Mouse (Mus musculus): ENCODE measurements at regions not wholly inside any gene's neighbourhood (a gene's known extent, or its start where the extent isn't known, plus 50 kb on each side); places are given as distances from the start of the nearest gene placed in this dataset.
"Not testable (repeated sequence)": the region's sequence is repeated elsewhere in the genome, so short reads cannot be mapped to it uniquely, and the experiment has no call there.

DNA sequence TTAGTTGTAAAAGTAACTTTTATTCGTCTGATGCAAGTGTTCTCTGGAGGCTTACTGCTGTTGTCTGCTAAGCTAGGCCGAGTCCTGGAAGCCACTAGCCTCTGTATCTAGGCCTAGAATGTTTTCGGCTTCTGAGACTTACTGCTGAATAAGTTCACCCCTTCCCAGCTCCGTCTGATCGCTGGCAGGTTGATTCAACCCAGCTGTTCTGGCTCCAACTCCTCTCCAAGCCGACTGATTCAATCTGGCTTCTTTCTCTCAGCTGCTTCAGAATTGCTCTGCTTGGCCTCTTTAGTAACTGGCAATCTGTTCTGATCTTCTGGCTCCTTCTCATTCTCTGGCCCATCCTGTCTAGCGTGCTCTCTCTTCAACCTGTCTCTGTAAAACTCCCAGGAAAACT is 285.6 kb downstream of the Vrk1 start:
- intact Hi-C loops (cut with DNase I; ENCODE audit: low total_unique reads) = no loop called here
- no peak for DNase-seq

DNA sequence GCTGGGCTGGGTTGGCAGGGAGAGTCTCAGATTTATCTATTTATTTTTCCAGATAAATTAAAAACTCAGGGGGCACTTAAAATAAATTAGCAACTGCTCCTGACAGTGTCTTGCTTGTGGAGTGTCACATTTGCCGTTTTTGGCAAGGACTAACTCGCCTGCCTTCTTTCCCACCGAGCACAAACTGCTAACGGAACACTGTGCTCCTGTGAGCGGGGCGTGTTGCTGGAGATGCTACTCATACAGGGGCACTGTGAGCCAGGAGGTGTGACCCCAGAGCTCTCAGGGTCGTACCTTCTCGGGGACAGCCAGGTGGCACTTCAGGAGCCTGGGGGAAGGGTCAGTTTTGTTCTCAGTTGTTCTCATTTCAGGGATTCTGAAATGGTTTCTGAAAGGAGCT is 292.6 kb downstream of the Vrk1 start:
- no peak for DNase-seq
- intact Hi-C loops (cut with DNase I; ENCODE audit: low total_unique reads) = no loop called here

DNA sequence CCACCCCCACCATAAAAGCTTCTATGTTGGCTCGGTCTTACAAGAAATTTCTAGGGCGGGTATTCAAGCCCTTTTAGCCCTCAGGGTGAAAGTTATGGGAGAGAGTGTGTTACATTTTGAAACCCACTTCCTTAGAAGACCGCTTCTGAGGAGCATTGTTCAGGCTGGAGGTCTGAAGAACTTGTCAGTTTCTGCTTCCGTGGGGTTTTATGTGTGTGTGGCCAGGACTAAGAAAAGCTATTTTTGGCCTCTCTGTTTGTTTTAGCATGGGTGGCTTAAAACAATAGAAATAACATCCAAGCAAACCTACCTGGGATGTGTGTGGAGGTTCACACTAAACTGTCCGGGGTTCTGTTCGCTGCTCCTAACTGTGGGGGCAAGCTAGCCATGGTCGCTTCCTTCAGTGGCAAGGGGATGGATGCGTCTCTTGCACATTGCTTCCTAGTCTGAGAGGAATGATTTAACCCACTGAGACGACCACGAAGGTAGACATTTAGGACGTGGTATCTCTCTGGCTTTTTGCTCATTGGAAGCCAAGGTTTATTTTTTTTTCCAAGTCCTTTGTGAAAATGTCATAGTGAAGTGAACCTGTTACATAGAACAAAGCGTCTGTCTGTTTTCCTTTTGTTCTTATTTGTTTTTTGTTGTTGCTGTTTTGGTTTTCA is 298.4 kb downstream of the Vrk1 start:
- intact Hi-C loops (cut with DNase I; ENCODE audit: low total_unique reads) = no loop called here
- no peak for DNase-seq

DNA sequence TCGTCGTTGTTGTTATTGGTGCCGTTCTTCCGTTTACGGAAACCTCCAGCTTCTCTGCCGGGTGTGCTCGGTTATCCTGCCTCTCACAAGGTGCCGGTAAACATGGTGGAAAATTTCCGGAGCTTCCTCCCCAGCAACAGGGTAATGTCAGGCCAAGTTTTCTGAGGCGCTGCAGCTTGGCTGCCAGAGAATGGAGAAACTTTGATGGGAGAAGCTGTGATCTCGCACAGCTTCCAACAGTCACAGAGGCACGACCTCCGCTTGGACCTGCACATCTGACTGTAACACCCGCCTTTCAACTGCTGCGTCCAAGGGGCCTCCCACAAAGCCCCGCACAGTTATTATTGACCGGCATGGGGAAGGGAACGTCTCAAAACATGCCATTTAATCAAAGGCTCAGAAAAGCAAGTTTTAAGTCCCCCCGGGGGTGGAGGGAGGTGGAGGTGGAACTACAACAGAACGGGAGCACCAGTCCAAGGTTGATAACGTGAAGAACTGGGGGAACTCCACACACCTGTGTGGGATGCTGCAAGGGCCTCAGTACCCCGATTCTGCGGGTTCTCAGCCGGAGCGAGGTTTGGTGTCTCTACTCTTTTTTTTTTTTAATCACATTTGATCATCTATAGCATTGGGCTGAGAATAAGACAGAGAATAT is 299.1 kb downstream of the Vrk1 start:
- intact Hi-C loops (cut with DNase I; ENCODE audit: low total_unique reads) = no loop called here
- no peak for DNase-seq

DNA sequence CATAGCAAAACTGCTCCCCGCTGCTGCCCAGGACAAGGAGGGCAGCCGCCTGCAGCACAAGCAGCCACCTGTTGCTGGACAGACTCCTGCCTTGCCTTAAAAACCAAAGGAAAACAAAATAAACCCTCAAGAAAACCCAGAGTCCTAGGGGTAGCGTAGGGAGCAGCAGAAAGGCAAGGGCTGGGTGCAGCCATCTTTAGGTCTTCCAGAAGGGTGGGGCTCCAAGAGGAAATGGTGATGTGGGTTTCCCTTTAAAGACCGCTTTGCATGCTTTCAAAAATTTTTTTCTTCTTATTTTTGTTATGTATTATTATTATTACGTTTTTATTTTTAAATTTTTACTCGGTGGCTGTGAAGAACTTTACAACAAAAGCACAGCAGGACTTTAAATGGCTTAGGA is 300.1 kb downstream of the Vrk1 start:
- intact Hi-C loops (cut with DNase I; ENCODE audit: low total_unique reads) = no loop called here
- DNase-seq = no peak

DNA sequence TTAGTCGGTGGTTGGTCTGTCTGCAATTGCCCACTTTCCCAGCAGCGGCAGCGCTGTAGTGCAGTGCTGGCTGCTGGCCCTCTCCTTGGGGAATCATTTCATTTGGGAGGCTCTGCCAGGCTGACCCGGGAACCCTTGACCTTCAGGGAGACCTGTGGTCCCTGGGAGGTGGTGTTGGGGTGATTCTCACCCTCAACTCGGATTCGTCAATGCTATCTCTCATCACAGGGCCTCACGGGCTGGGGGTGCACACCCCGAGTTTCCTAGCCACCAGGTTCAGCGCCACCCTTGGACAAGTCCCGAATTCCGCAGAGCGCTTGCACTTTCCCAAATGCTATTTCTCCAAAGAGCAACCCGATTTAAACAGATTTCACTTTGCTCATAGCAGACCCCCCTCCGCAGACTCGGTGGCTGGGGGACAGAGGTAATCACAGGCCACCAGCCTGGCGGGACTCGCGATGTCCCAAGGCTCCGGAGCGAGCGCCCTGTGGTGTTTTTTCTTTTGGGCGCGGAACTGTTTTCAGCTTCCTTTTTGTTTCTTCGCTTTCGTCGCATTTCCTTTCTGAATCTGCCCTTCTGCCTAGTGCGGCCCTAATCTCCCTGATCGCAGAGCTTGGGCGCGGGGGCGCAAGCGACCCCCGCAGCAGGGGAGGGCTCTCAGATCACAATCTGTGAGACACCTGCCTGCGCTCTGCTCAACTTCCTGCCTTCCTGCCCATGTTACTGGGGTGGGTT is 300.7 kb downstream of the Vrk1 start:
- DNase-seq = no peak
- intact Hi-C loops (cut with DNase I; ENCODE audit: low total_unique reads) = no loop called here

DNA sequence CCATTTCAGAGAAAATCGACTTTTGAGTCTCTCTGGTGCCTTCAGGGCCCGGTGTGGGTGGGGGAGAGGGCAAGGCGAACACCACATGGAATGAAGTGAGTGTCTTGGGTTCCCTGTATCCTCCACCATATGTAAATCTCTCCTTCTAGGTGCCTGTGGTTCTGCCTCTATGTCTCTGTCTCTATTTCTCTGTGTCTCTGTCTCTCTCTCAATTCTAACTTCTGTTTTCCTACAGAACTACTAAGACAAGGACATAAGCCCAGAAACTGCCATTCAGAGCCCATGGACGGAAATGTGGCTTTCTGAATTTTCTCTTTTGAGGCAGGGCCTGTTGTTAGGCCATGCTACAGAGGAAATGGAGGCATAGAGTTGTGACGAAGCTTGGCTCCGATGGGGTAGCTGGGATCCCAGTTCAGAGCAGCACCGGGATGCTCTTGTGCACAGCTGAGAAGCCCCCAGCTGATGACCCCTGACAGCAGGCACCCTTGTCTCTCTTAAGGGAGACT is 301.3 kb downstream of the Vrk1 start:
- intact Hi-C loops (cut with DNase I; ENCODE audit: low total_unique reads) = no loop called here
- no peak for DNase-seq

DNA sequence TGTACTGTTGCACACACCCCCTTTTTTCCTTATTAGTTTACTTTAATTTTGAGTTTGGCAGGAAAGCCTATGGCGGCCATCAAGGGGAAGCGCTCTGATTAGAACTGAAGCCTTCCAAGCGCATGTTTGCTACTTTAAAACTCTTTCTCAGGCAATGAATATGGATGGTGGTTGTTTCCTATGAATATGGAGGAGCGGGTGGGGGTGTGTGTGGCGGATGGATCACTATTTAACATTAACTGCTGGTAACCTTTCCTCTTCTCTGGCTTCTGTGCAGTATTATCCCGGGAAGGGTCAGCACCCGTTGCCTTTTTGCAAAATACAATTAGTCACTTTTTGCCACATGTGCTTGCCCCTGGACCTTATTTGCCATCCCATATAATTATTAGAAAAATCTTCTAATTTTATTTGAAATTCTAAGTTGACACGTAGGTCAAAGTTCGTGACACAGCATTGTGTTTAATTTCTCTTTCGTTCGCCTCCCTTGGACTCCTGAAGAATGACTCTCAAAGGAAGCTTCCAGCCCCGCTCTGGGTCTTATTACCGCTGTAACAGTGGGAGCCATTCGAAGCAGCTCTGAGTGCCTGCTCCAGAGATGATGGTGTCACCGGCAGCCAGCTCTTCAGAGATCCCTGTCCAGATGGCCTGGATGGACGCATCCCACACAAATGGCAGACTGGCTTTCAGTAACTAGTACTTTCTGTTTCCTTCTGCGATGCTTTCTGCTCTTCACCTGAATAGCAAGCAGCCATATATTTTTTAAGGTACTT is 302.0 kb downstream of the Vrk1 start:
- DNase-seq = no peak
- intact Hi-C loops (cut with DNase I; ENCODE audit: low total_unique reads) = no loop called here

DNA sequence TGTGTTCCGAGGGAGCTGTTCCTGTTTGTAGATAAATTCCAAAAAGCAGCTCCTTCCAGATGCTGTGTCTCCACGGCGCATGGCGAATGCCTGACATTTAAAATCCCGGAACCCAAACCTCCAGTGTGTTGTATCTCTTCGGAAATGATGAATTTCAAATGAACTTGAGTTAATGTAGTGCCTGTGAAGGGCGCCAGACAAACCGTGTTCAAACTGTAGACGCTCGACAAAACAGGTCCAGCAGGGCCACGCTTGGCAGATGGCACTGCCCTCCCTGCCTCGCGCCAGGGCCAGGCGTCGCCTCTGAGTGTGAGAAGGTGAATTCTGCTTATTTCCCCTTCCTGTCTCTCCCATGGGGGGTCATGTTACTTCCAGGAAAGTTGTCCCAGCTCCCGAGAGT is 307.7 kb downstream of the Vrk1 start:
- no peak for DNase-seq
- intact Hi-C loops (cut with DNase I; ENCODE audit: low total_unique reads) = no loop called here

DNA sequence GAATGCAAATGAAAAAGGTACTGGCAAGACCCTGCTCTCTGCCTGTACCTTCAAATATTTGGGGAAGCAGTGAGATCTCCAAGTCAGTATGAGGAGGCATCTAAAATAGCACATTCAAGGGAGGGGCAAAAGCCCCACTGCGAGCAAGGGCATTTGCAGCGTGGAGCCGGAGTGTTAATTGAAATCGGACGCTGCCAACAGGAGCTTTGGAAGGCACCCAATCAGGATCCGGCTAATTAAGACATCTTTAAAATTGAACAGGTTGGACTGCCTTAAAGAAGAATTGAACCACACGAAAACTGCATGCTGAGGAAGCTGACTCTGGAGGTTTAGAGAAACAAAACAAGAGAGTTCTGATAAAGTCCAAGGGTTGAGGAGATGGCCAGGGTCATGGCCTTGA is 311.5 kb downstream of the Vrk1 start:
- intact Hi-C loops (cut with DNase I; ENCODE audit: low total_unique reads) = no loop called here
- DNase-seq = no peak

DNA sequence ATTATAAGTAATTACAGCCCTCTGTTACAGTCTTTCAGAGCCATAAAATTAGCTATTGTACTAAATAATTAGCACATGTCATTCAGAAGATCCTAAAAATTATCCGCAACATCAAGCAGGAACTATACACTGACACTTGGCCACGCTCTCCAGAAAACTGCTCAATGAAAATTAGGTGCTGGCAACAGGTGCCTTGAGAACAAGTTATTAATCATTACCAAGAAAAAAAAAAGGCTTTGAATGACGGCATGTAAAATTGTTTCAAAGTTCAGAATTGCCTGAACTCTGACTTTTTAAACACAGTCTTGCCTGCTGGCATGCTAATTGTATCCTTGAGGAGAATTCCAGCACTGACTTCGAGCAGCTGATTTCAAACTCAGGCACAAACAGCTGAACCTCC is 316.6 kb downstream of the Vrk1 start:
- no peak for DNase-seq
- intact Hi-C loops (cut with DNase I; ENCODE audit: low total_unique reads) = no loop called here

DNA sequence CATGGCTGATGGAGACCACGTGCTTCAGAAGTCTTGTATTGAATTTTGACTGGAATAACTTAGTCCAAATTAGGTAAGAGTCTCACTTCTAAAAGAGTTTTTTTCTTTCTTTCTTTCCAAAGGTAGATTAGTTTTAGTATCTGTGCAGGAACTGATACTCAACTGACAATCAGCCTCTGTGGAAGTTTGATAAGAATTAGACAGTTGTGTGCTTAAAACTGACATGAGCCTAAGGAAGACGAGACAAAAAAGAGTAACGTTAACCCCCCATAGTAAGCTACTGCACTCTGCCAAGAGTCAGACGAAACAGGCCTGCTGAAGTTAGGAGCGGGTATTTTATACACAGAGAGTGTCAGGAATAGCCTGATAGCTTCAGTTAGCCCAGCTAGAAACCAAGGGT is 317.3 kb downstream of the Vrk1 start:
- intact Hi-C loops (cut with DNase I; ENCODE audit: low total_unique reads) = no loop called here
- no peak for DNase-seq

DNA sequence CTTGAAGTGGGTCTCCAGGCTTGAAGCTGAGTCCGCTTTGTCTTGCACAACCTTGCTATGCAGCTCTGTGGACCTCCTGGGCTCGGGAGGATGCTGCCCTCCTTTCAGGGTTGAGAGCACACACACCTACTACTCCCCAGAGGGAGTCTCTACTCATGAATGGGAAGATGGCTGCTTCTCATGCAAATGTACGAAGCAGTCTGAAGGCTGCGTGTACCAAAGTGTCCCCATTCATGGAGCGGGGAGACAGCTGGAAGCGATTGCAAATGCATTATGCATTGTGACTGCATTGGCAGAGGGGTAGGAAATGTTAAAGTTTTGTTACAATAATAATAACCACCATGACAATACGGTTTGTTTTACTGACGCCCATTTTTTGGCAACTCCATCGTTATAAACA is 347.8 kb downstream of the Vrk1 start:
- intact Hi-C loops (cut with DNase I; ENCODE audit: low total_unique reads) = no loop called here
- no peak for DNase-seq

DNA sequence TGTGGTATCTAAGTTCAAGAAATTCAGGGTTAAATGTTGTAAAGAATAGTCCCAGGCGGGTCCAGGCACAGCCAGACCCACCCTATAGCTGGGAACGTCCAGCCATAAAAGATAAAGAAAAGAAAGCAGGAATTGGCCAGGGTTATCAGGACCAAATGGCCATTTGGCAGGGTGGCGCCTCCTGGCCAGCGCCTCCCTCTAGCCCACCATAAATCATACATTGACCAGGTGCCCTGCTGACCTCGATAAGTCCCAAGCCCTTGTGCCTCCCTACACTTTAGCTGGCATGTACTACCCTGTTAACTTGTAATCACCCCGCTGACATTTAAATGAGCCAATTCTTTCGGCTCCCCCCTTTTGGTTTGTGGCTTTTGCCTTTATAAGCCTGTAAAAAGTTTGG is 351.6 kb downstream of the Vrk1 start:
- DNase-seq; intact Hi-C loops (cut with DNase I; ENCODE audit: low total_unique reads): not testable (repeated sequence)

DNA sequence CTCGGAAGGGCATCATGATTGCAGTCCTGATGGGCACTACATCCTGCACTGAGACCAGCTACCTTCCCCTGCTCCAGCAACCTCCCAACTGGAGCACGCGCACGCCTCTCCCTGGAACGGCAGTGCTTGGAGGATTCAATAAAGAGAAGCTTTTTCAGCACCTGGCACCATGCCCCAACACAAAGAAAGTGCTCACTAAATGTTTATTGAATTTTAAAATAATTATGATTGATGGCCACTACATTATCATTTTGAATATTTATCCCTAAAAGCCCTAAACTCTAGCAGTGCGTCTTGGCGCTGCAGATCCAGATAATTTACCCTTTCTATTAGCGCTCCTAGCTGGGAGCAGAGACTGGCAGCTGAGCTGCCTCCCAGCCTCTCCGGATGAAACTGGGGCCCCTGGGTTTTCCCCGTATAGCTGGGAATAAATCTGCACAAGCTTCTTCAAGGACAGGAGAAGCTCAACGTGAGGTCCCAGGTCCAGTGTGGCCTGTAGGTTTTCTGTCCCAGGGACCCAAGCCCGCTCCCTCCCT is 364.9 kb downstream of the Vrk1 start:
- intact Hi-C loops (cut with DNase I; ENCODE audit: low total_unique reads) = no loop called here
- DNase-seq = no peak

DNA sequence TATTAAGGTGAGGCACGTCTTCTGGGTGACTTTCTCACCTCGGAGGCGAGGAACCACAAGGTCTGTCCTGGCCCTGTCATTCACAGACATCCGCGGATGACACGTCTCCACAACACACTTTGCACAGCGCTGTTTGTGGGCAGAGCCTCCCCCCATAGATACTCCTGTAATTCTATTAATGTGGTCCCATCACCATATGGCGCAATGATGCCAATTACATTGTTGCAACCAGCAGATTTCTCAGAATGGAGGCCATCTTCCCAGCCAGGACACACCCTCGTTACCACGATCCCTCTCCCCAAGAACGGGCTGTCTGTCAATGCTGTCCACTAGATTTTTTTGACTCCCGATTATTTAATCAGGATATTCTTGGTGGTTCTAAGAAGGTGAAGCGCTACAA is 365.9 kb downstream of the Vrk1 start:
- DNase-seq = no peak
- intact Hi-C loops (cut with DNase I; ENCODE audit: low total_unique reads) = no loop called here

DNA sequence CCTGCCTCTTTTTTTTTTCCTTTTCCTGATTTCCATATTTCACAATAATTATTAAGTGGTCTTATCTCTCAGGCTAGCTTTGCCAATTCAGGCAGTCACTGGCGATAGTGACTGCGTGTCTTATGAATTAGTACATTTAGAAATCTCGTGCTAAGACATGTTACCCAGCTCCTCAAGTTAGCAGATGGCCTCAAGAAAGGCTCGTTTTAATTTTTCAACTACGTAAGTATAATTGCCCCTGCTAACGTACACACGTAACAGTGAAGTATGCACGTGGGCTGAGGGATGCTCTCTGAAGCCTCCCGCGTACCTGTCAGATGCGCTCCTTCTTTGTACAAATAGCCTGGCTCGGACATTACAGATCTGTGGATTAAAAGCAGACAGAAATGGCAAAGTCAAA is 366.8 kb downstream of the Vrk1 start:
- DNase-seq = no peak
- intact Hi-C loops (cut with DNase I; ENCODE audit: low total_unique reads) = no loop called here

DNA sequence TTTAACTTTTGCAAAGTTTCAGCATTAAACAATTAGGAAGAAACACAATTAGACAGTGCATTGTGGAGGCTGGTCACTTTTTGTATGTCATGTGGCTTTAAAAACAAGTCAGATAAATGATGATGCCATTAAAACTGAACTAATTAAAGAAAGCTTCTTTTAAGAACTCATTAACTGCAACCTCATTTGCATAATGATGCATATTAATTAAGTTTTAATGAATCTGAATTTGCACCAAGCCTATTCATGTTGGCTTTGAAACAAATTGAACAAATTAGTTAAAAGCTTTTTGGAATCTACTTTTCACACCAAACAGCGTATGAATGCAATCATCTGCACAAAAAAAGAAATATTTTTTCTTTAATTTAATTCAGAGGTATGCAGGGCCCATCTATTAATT is 367.3 kb downstream of the Vrk1 start:
- intact Hi-C loops (cut with DNase I; ENCODE audit: low total_unique reads) = no loop called here
- no peak for DNase-seq

DNA sequence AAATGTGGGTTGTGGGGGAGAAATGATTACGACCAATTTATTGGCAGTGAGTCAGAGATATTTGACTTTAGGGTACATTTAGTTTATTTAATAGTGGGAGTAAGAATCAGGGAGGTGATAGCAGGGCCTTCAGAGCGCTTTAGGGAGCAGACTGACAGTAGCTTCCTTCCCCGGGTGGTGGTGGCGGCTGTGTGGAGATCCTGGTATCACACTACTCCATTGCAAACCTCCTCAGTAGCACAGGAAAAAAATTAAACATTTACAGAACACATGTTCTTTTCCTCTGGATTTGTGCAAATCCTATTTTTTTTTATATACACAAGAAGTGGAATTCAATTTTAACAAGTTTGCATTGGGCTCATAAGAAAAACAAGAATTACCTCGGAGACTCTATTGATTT is 367.7 kb downstream of the Vrk1 start:
- intact Hi-C loops (cut with DNase I; ENCODE audit: low total_unique reads) = no loop called here
- DNase-seq = no peak

Measured in gastrocnemius, postnatal 14 days (tissue).